Mouse (Mus musculus): ENCODE measurements around the gene Slc15a1. TPM values are rescaled to one million over a fixed set of nuclear protein-coding genes. Genes with fewer than 3 reads are reported as not detected.

Gene Slc15a1
- total and polyA plus RNA-seq, 3 experiments, result not detected

- H3K36me3 ChIP-seq (ENCODE audit: control insufficient read depth, insufficient read depth, low read length), result no peaks in the 10 kb centered on the region
- H3K4me1 ChIP-seq (ENCODE audit: control insufficient read depth, insufficient read depth, low read length), result no peaks in the 10 kb centered on the region
- peaks cover 5% of the 10 kb centered on the region for H3K27me3 ChIP-seq (ENCODE audit: control insufficient read depth, insufficient read depth, low read length)
- H3K9ac ChIP-seq (ENCODE audit: low read depth, low read length), result no peak overlapping the region
- DNase-seq, result no peak
- no peak for TF ChIP-seq CTCF (IDR thresholded peaks at IDR 0.05)
- no peak for TF ChIP-seq EP300 (IDR thresholded peaks at IDR 0.05; ENCODE audit: insufficient read depth, low read depth, low read length)
- TF ChIP-seq POLR2A (IDR thresholded peaks at IDR 0.05; ENCODE audit: insufficient read depth, low read depth, low read length), result no peak
- no peaks in the 10 kb centered on the region for H3K79me2 ChIP-seq (replicated peaks; ENCODE audit: control insufficient read depth, insufficient read depth, low read length)
- WGBS, result 25% methylated on average over 1 of the region's 1 CpGs
- H3K4me3 ChIP-seq, result no peak overlapping the region
- no peak overlapping the region for H3K27ac ChIP-seq
- intact Hi-C loops (cut with DNase I), result no loop called here
These were observed 5.3 kb downstream of the Slc15a1 start for GRCm38 (mm10) chr14:121499769-121500168.

DNA sequence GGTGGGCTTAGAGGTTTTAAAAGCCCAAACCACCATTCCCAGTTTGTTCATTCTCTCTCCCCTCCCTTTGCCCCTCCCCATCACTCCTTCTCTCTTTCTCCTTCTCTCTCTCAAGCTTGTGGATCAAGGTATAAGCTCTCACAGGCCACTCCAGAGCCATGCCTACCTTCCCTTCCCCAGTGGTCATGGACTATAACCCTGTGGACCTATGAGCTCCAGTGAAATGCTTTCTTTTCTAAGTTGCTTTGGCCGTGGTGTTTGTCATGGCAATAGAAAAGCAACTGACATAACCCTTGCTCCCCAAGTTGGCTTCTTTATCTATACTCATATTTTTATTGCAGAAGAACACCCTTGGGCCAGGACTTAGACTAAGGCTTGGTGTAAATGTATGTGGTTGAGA lies 7.3 kb downstream of the Slc15a1 start:
- no peaks in the 10 kb centered on the region for H3K36me3 ChIP-seq (ENCODE audit: control insufficient read depth, insufficient read depth, low read length)
- no peak overlapping the region for H3K9ac ChIP-seq (ENCODE audit: low read depth, low read length)
- no peak for DNase-seq
- TF ChIP-seq CTCF (IDR thresholded peaks at IDR 0.05) (no peak), EP300 (IDR thresholded peaks at IDR 0.05; ENCODE audit: insufficient read depth, low read depth, low read length) (no peak), POLR2A (IDR thresholded peaks at IDR 0.05; ENCODE audit: insufficient read depth, low read depth, low read length) (no peak)
- no peaks in the 10 kb centered on the region for H3K79me2 ChIP-seq (replicated peaks; ENCODE audit: control insufficient read depth, insufficient read depth, low read length)
- H3K4me1 ChIP-seq (ENCODE audit: control insufficient read depth, insufficient read depth, low read length), result no peaks in the 10 kb centered on the region
- intact Hi-C loops (cut with DNase I), result no loop called here
- WGBS, result 84% methylated on average over 1 of the region's 1 CpGs
- no peak overlapping the region for H3K4me3 ChIP-seq
- H3K27ac ChIP-seq, result no peak overlapping the region
- H3K27me3 ChIP-seq (ENCODE audit: control insufficient read depth, insufficient read depth, low read length), result no peaks in the 10 kb centered on the region

DNA sequence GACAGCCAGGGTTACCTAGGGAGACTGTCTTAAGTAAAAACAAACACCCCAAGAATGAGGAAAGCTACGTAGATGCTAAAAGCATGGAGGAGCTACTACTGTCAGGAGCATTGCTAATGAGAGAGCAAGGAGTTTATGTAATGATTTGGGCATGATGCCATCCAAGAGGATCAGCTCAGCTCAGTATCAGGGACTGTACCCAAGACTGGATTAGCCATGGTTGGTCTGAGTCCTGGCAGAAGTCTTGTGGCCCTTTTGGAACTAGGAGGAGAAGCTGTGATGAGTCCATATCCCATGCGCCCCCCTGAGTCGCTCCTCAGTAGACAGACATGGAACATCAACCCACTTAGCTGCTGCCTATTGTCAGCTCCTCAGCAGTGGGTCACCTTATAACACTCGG lies 9.3 kb downstream of the Slc15a1 start:
- no peak for TF ChIP-seq EP300 (IDR thresholded peaks at IDR 0.05; ENCODE audit: insufficient read depth, low read depth, low read length)
- no peak for TF ChIP-seq POLR2A (IDR thresholded peaks at IDR 0.05; ENCODE audit: insufficient read depth, low read depth, low read length)
- no peak for TF ChIP-seq CTCF (IDR thresholded peaks at IDR 0.05)
- WGBS, result 74% methylated on average over 4 of the region's 4 CpGs
- intact Hi-C loops (cut with DNase I), result no loop called here

GRCm38 (mm10) chr14:121495120-121495519 lies 9.9 kb downstream of the Slc15a1 start:
- no peaks in the 10 kb centered on the region; the same call in 1 of the 2 replicates for H3K27me3 ChIP-seq (ENCODE audit: control insufficient read depth, insufficient read depth, low read length)
- no peaks in the 10 kb centered on the region for H3K79me2 ChIP-seq (replicated peaks; ENCODE audit: control insufficient read depth, insufficient read depth, low read length)
- no peaks in the 10 kb centered on the region; the same call in 1 of the 2 replicates for H3K4me1 ChIP-seq (ENCODE audit: control insufficient read depth, insufficient read depth, low read length)
- no peak for DNase-seq
- intact Hi-C loops (cut with DNase I), result no loop called here
- no peaks in the 10 kb centered on the region for H3K36me3 ChIP-seq (ENCODE audit: control insufficient read depth, insufficient read depth, low read length)
- no peak overlapping the region for H3K9ac ChIP-seq (ENCODE audit: low read depth, low read length)
- TF ChIP-seq CTCF (IDR thresholded peaks at IDR 0.05) (no peak), POLR2A (IDR thresholded peaks at IDR 0.05; ENCODE audit: insufficient read depth, low read depth, low read length) (no peak), EP300 (IDR thresholded peaks at IDR 0.05; ENCODE audit: insufficient read depth, low read depth, low read length) (no peak)
- no peak overlapping the region for H3K27ac ChIP-seq
- H3K4me3 ChIP-seq, result no peak overlapping the region
- 82% methylated on average over 2 of the region's 2 CpGs for WGBS

More for the DNA sequence above, 9.3 kb downstream of the Slc15a1 start:
- no peaks in the 10 kb centered on the region for H3K79me2 ChIP-seq (replicated peaks; ENCODE audit: control insufficient read depth, insufficient read depth, low read length)
- H3K4me3 ChIP-seq, result no peak overlapping the region
- DNase-seq, result no peak
- no peaks in the 10 kb centered on the region; the same call in 1 of the 2 replicates for H3K4me1 ChIP-seq (ENCODE audit: control insufficient read depth, insufficient read depth, low read length)
- no peaks in the 10 kb centered on the region; the same call in 1 of the 2 replicates for H3K27me3 ChIP-seq (ENCODE audit: control insufficient read depth, insufficient read depth, low read length)
- no peak overlapping the region for H3K27ac ChIP-seq
- no peak overlapping the region for H3K9ac ChIP-seq (ENCODE audit: low read depth, low read length)
- no peaks in the 10 kb centered on the region for H3K36me3 ChIP-seq (ENCODE audit: control insufficient read depth, insufficient read depth, low read length)

GRCm38 (mm10) chr14:121494238-121494637 lies 10.8 kb downstream of the Slc15a1 start:
- H3K36me3 ChIP-seq (ENCODE audit: control insufficient read depth, insufficient read depth, low read length), result no peaks in the 10 kb centered on the region

DNA sequence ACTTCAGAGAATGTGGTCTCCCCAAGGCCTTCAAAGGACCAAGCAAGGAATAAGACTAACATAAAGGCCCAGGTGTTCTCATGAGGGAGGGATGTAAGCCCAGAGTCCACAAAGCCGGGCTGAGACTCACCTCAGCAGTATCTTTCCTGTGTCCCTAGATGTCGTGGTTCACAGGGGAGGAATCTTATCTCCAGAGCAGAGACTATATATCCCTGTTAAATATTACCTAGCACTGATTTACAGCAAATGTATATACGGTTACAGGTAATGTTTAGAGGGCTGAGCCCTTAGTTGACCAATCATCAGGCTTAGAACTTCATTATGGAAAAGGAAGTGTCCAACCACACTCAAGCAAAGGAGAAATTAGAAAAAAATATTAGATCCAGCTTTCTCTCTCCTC lies 11.3 kb downstream of the Slc15a1 start:
- H3K4me1 ChIP-seq (ENCODE audit: control insufficient read depth, insufficient read depth, low read length), result no peaks in the 10 kb centered on the region; the same call in 1 of the 2 replicates
- no peak overlapping the region for H3K4me3 ChIP-seq
- H3K36me3 ChIP-seq (ENCODE audit: control insufficient read depth, insufficient read depth, low read length), result no peaks in the 10 kb centered on the region
- H3K79me2 ChIP-seq (replicated peaks; ENCODE audit: control insufficient read depth, insufficient read depth, low read length), result no peaks in the 10 kb centered on the region
- DNase-seq, result no peak
- H3K9ac ChIP-seq (ENCODE audit: low read depth, low read length), result no peak overlapping the region
- H3K27ac ChIP-seq, result no peak overlapping the region
- no peaks in the 10 kb centered on the region; the same call in 1 of the 2 replicates for H3K27me3 ChIP-seq (ENCODE audit: control insufficient read depth, insufficient read depth, low read length)
- no peak for TF ChIP-seq CTCF (IDR thresholded peaks at IDR 0.05)
- TF ChIP-seq EP300 (IDR thresholded peaks at IDR 0.05; ENCODE audit: insufficient read depth, low read depth, low read length), result no peak
- TF ChIP-seq POLR2A (IDR thresholded peaks at IDR 0.05; ENCODE audit: insufficient read depth, low read depth, low read length), result no peak
- intact Hi-C loops (cut with DNase I), result no loop called here
- WGBS, result 59% methylated on average over 3 of the region's 3 CpGs

More at GRCm38 (mm10) chr14:121494238-121494637, 10.8 kb downstream of the Slc15a1 start:
- no peaks in the 10 kb centered on the region; the same call in 1 of the 2 replicates for H3K4me1 ChIP-seq (ENCODE audit: control insufficient read depth, insufficient read depth, low read length)
- H3K79me2 ChIP-seq (replicated peaks; ENCODE audit: control insufficient read depth, insufficient read depth, low read length), result no peaks in the 10 kb centered on the region
- 37% methylated on average over 2 of the region's 2 CpGs for WGBS
- H3K27ac ChIP-seq, result no peak overlapping the region
- DNase-seq, result no peak
- no peak overlapping the region for H3K9ac ChIP-seq (ENCODE audit: low read depth, low read length)
- TF ChIP-seq CTCF (IDR thresholded peaks at IDR 0.05) (no peak), EP300 (IDR thresholded peaks at IDR 0.05; ENCODE audit: insufficient read depth, low read depth, low read length) (no peak), POLR2A (IDR thresholded peaks at IDR 0.05; ENCODE audit: insufficient read depth, low read depth, low read length) (no peak)
- H3K27me3 ChIP-seq (ENCODE audit: control insufficient read depth, insufficient read depth, low read length), result no peaks in the 10 kb centered on the region; the same call in 1 of the 2 replicates
- intact Hi-C loops (cut with DNase I), result no loop called here
- H3K4me3 ChIP-seq, result no peak overlapping the region

All from heart, adult 2 months (tissue).